Mouse (Mus musculus) gastrocnemius, postnatal 14 days (tissue): ENCODE data around the gene Psmb9. TPM values are rescaled to one million over a fixed set of nuclear protein-coding genes. Genes with fewer than 3 reads are reported as not detected.
"Not testable (repeated sequence)": the region's sequence is repeated elsewhere in the genome, so short reads cannot be mapped to it uniquely, and the experiment has no call there.

Experiments used
- DNase-seq: peaks from one replicate; pipeline ENCODE4 v3.0.0; 2021; ENCODE audit warnings: mixed read lengths
- intact Hi-C: fragments of 180-260 bp; cut with DNase I; formaldehyde crosslinking; loops from one replicate; pipeline ENCODE4 v1.15.1; 2025; ENCODE audit warnings: low total_unique reads
- total RNA-seq, 2 experiments: library from RNA; stranded (reverse); gene quantifications; 2 replicates each; pipeline ENCODE4 v1.2.3; 2021

Gene Psmb9
- total RNA-seq, 2 experiments from 2014 or later: 1.8 to 2.0 TPM

GRCm38 (mm10) chr17:34144960-34145371, 42.6 kb downstream of the Psmb9 start:
- DNase-seq: no peak

GRCm38 (mm10) chr17:34144221-34144620, 43.3 kb downstream of the Psmb9 start:
- DNase-seq, intact Hi-C loops: not testable (repeated sequence)

More at GRCm38 (mm10) chr17:34144960-34145371, 42.6 kb downstream of the Psmb9 start:
- intact Hi-C loops: no loop called here

GRCm38 (mm10) chr17:34143461-34143860, 44.1 kb downstream of the Psmb9 start:
- intact Hi-C loops: no loop called here

GRCm38 (mm10) chr17:34143033-34143432, 44.5 kb downstream of the Psmb9 start, which contains the start of gene H2-DMb2:
H2-DMb2 (plus strand) TSS chr17:34143307.
- DNase-seq: peak; percentile 63
- intact Hi-C loops: no loop called here

More at GRCm38 (mm10) chr17:34143461-34143860, 44.1 kb downstream of the Psmb9 start:
- no peak for DNase-seq

- intact Hi-C loops: no loop called here
Observed at GRCm38 (mm10) chr17:34142456-34143010, 45.0 kb downstream of the Psmb9 start.

GRCm38 (mm10) chr17:34141448-34141847, 46.1 kb downstream of the Psmb9 start:
- no peak for DNase-seq
- intact Hi-C loops: no loop called here

More at GRCm38 (mm10) chr17:34142456-34143010, 45.0 kb downstream of the Psmb9 start:
- DNase-seq: no peak

- intact Hi-C loops: no loop called here
- DNase-seq: no peak
Observed at GRCm38 (mm10) chr17:34140240-34140639, 47.3 kb downstream of the Psmb9 start.

- intact Hi-C loops: no loop called here
Observed at GRCm38 (mm10) chr17:34139416-34139815, 48.1 kb downstream of the Psmb9 start.

GRCm38 (mm10) chr17:34138655-34139054, 48.9 kb downstream of the Psmb9 start:
- intact Hi-C loops: no loop called here
- DNase-seq: no peak

More at GRCm38 (mm10) chr17:34139416-34139815, 48.1 kb downstream of the Psmb9 start:
- no peak for DNase-seq

GRCm38 (mm10) chr17:34137601-34138000, 50.0 kb downstream of the Psmb9 start:
- intact Hi-C loops: no loop called here
- DNase-seq: no peak

GRCm38 (mm10) chr17:34135297-34136224, 52.0 kb downstream of the Psmb9 start:
- peak; percentile 98 for DNase-seq
- intact Hi-C loops: no loop called here

GRCm38 (mm10) chr17:34134451-34134850, 53.1 kb downstream of the Psmb9 start:
- DNase-seq: no peak
- intact Hi-C loops: loop anchor here (5.0 kb wide), 1 partner anchor 33 kb away; no protein-coding TSS in a partner anchor

GRCm38 (mm10) chr17:34133289-34133688, 54.3 kb downstream of the Psmb9 start:
- no peak for DNase-seq
- intact Hi-C loops: loop anchor here (5.0 kb wide), 1 partner anchor 34 kb away; no protein-coding TSS in a partner anchor

Other genes starting within 250 kb of the Psmb9 start
- gene Pfdn6, start 247.4 kb downstream of the Psmb9 start, total RNA-seq: 10 to 100 TPM; 53.6 to 54.9 TPM
- 10 to 100 TPM; 11.1 to 12.3 TPM for gene Wdr46, start 247.1 kb downstream of the Psmb9 start, total RNA-seq
- gene B3galt4, start 236.3 kb downstream of the Psmb9 start, total RNA-seq: 1 to 10 TPM; 2.3 to 2.7 TPM
- 10 to 100 TPM; 30.5 to 33.1 TPM for gene Vps52, start 232.0 kb downstream of the Psmb9 start, total RNA-seq
- 100 to 1,000 TPM; 464 to 543 TPM for gene Rps18, start 231.8 kb downstream of the Psmb9 start, total RNA-seq
- gene H2-K1, start 187.4 kb downstream of the Psmb9 start, total RNA-seq: 10 to 100 TPM; 26.5 to 40.1 TPM
- gene Ring1, start 163.1 kb downstream of the Psmb9 start, total RNA-seq: 10 to 100 TPM; 11.3 to 13.1 TPM
- 10 to 100 TPM; 50.1 to 51.3 TPM for gene H2-Ke6, start 159.7 kb downstream of the Psmb9 start, total RNA-seq
- gene Slc39a7, start 156.1 kb downstream of the Psmb9 start, total RNA-seq: 10 to 100 TPM; 44.9 to 60.1 TPM
- 10 to 100 TPM; 35.2 to 35.8 TPM for gene Rxrb, start 156.0 kb downstream of the Psmb9 start, total RNA-seq
- 10 to 100 TPM; 51.1 to 56.0 TPM for gene Col11a2, start 148.3 kb downstream of the Psmb9 start, total RNA-seq
- gene H2-Oa, start 95.4 kb downstream of the Psmb9 start, total RNA-seq: not detected
- gene H2-DMa, start 68.2 kb downstream of the Psmb9 start, total RNA-seq: 1 to 10 TPM; 2.3 to 3.6 TPM
- 10 to 100 TPM; 75.2 to 75.5 TPM for gene Brd2, start 65.1 kb downstream of the Psmb9 start, total RNA-seq
- gene H2-DMb2, start 44.5 kb downstream of the Psmb9 start, total RNA-seq: under 1 TPM; 0.45 to 0.47 TPM
- 1 to 10 TPM; 1.0 to 1.4 TPM for gene H2-DMb1, start 34.7 kb downstream of the Psmb9 start, total RNA-seq
- gene Tap1, start 211 bp downstream of the Psmb9 start, total RNA-seq: 1 to 10 TPM; 1.7 to 2.6 TPM
- gene Psmb8, start 10.0 kb upstream of the Psmb9 start, total RNA-seq: 1 to 10 TPM; 2.9 to 3.4 TPM
- 1 to 10 TPM; 4.7 to 5.3 TPM for gene Tap2, start 15.8 kb upstream of the Psmb9 start, total RNA-seq
- gene H2-Ob, start 51.1 kb upstream of the Psmb9 start, total RNA-seq: under 1 TPM in 1 of 2 experiments, not detected in 1; 0.13 TPM
- 1 to 10 TPM; 2.8 to 3.1 TPM for gene H2-Ab1, start 69.9 kb upstream of the Psmb9 start, total RNA-seq
- 1 to 10 TPM; 2.8 to 3.9 TPM for gene H2-Aa, start 100.1 kb upstream of the Psmb9 start, total RNA-seq
- gene H2-Eb1, start 118.1 kb upstream of the Psmb9 start, total RNA-seq: 1 to 10 TPM; 2.8 to 3.7 TPM
- gene H2-Eb2, start 137.9 kb upstream of the Psmb9 start, total RNA-seq: not detected
- gene Btnl2, start 167.1 kb upstream of the Psmb9 start, total RNA-seq: under 1 TPM; 0.39 to 0.42 TPM
- not detected for gene Btnl1, start 189.4 kb upstream of the Psmb9 start, total RNA-seq
- under 1 TPM in 1 of 2 experiments, not detected in 1; 0.21 TPM for gene BC051142, start 211.1 kb upstream of the Psmb9 start, total RNA-seq